Mouse (Mus musculus): ENCODE measurements at regions not wholly inside any gene's neighbourhood (a gene's known extent, or its start where the extent isn't known, plus 50 kb on each side); places are given as distances from the start of the nearest gene placed in this dataset.

GRCm38 (mm10) chr1:154104006-154104600, 96.9 kb upstream of the Zfp648 start:
- Histone ChIP-seq H3K4me2 (ENCODE audit: low read depth) (no peak overlapping the region), H3K4me3 (no peak overlapping the region), H3ac (ENCODE audit: control insufficient read depth, insufficient read length) (no peak overlapping the region), H3K36me3 (ENCODE audit: control insufficient read depth, insufficient read depth) (no peaks in the 10 kb centered on the region), H3K27me3 (ENCODE audit: control insufficient read depth, insufficient read depth, insufficient read length) (no peaks in the 10 kb centered on the region), H3K79me2 (ENCODE audit: control insufficient read depth, insufficient read depth) (no peaks in the 10 kb centered on the region)
- no peak for TF ChIP-seq POLR2A (IDR thresholded peaks at IDR 0.05; ENCODE audit: insufficient read length, low read depth)
- no peak for TF ChIP-seq E2F4 (IDR thresholded peaks at IDR 0.05; ENCODE audit: insufficient read depth)
- no peak for TF ChIP-seq POLR2AphosphoS2 (IDR thresholded peaks at IDR 0.05; ENCODE audit: insufficient read length, low read depth)
- no peak for TF ChIP-seq TCF12 (IDR thresholded peaks at IDR 0.05; ENCODE audit: insufficient read depth, poor library complexity, severe bottlenecking)
- TF ChIP-seq USF1 (IDR thresholded peaks at IDR 0.05; ENCODE audit: low read depth): no peak
- TF ChIP-seq SRF (IDR thresholded peaks at IDR 0.05; ENCODE audit: control insufficient read depth, insufficient read length, low read depth): no peak
- no peak for TF ChIP-seq MYOD1 (IDR thresholded peaks at IDR 0.05; ENCODE audit: control insufficient read depth in 1 of 3, insufficient read length in 2 of 3, low read depth in 2 of 3)
- TF ChIP-seq TCF3 (IDR thresholded peaks at IDR 0.05; ENCODE audit: insufficient read length, low read depth): no peak
- no peak for TF ChIP-seq MYOG (IDR thresholded peaks at IDR 0.05; ENCODE audit: control insufficient read depth in 1 of 3, insufficient read depth in 1 of 3, insufficient read length in 2 of 3, low read depth in 2 of 3)
- TF ChIP-seq MAX (IDR thresholded peaks at IDR 0.05; ENCODE audit: low read depth): no peak
- TF ChIP-seq CEBPB (IDR thresholded peaks at IDR 0.05; ENCODE audit: insufficient read depth, poor library complexity, severe bottlenecking): no peak
- no peak for TF ChIP-seq REST (IDR thresholded peaks at IDR 0.05; ENCODE audit: insufficient read depth, insufficient read length)

DNA sequence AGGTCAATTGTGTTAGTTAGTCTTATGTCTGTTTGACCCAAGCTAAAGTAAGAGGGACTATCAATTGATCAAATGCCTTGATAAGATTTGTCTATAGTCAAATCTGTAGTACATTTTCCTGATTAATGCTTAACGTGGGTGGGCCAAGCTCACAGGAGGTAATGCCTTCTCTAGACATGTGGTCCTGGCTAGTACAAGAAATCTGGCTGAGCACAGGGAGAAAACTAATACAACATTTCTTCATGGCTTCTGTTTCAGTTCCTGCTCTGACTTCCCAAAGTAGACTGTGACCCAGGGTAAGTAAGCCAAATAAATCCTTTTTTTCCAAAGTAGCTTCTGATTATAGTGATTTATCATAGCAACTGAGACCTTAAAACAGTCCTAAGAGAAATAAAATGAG, 96.2 kb upstream of the Zfp648 start:
- TF ChIP-seq USF1 (IDR thresholded peaks at IDR 0.05; ENCODE audit: low read depth) (no peak), MYOG (IDR thresholded peaks at IDR 0.05; ENCODE audit: control insufficient read depth in 1 of 3, insufficient read depth in 1 of 3, insufficient read length in 2 of 3, low read depth in 2 of 3) (no peak), POLR2AphosphoS2 (IDR thresholded peaks at IDR 0.05; ENCODE audit: insufficient read length, low read depth) (no peak), E2F4 (IDR thresholded peaks at IDR 0.05; ENCODE audit: insufficient read depth) (no peak), MAX (IDR thresholded peaks at IDR 0.05; ENCODE audit: low read depth) (no peak), SRF (IDR thresholded peaks at IDR 0.05; ENCODE audit: control insufficient read depth, insufficient read length, low read depth) (no peak), MYOD1 (IDR thresholded peaks at IDR 0.05; ENCODE audit: control insufficient read depth in 1 of 3, insufficient read length in 2 of 3, low read depth in 2 of 3) (no peak), TCF12 (IDR thresholded peaks at IDR 0.05; ENCODE audit: insufficient read depth, poor library complexity, severe bottlenecking) (no peak), TCF3 (IDR thresholded peaks at IDR 0.05; ENCODE audit: insufficient read length, low read depth) (no peak), POLR2A (IDR thresholded peaks at IDR 0.05; ENCODE audit: insufficient read length, low read depth) (no peak), REST (IDR thresholded peaks at IDR 0.05; ENCODE audit: insufficient read depth, insufficient read length) (no peak)
- Histone ChIP-seq H3K4me3 (no peak overlapping the region), H3ac (ENCODE audit: control insufficient read depth, insufficient read length) (no peak overlapping the region), H3K4me2 (ENCODE audit: low read depth) (no peak overlapping the region), H3K27me3 (ENCODE audit: control insufficient read depth, insufficient read depth, insufficient read length) (no peaks in the 10 kb centered on the region), H3K79me2 (ENCODE audit: control insufficient read depth, insufficient read depth) (no peaks in the 10 kb centered on the region), H3K36me3 (ENCODE audit: control insufficient read depth, insufficient read depth) (no peaks in the 10 kb centered on the region)

- Histone ChIP-seq H3ac (ENCODE audit: control insufficient read depth, insufficient read length) (no peak overlapping the region), H3K27me3 (ENCODE audit: control insufficient read depth, insufficient read depth, insufficient read length) (no peaks in the 10 kb centered on the region), H3K4me3 (no peak overlapping the region), H3K79me2 (ENCODE audit: control insufficient read depth, insufficient read depth) (no peaks in the 10 kb centered on the region), H3K36me3 (ENCODE audit: control insufficient read depth, insufficient read depth) (no peaks in the 10 kb centered on the region), H3K4me2 (ENCODE audit: low read depth) (no peak overlapping the region)
- TF ChIP-seq E2F4 (IDR thresholded peaks at IDR 0.05; ENCODE audit: insufficient read depth) (no peak), MYOG (IDR thresholded peaks at IDR 0.05; ENCODE audit: control insufficient read depth in 1 of 3, insufficient read depth in 1 of 3, insufficient read length in 2 of 3, low read depth in 2 of 3) (no peak), POLR2A (IDR thresholded peaks at IDR 0.05; ENCODE audit: insufficient read length, low read depth) (no peak), TCF12 (IDR thresholded peaks at IDR 0.05; ENCODE audit: insufficient read depth, poor library complexity, severe bottlenecking) (no peak), REST (IDR thresholded peaks at IDR 0.05; ENCODE audit: insufficient read depth, insufficient read length) (no peak), TCF3 (IDR thresholded peaks at IDR 0.05; ENCODE audit: insufficient read length, low read depth) (no peak), POLR2AphosphoS2 (IDR thresholded peaks at IDR 0.05; ENCODE audit: insufficient read length, low read depth) (no peak), CEBPB (IDR thresholded peaks at IDR 0.05; ENCODE audit: insufficient read depth, poor library complexity, severe bottlenecking) (no peak), USF1 (IDR thresholded peaks at IDR 0.05; ENCODE audit: low read depth) (no peak), MYOD1 (IDR thresholded peaks at IDR 0.05; ENCODE audit: control insufficient read depth in 1 of 3, insufficient read length in 2 of 3, low read depth in 2 of 3) (no peak), MAX (IDR thresholded peaks at IDR 0.05; ENCODE audit: low read depth) (no peak), SRF (IDR thresholded peaks at IDR 0.05; ENCODE audit: control insufficient read depth, insufficient read length, low read depth) (no peak)
These were observed 88.5 kb upstream of the Zfp648 start for GRCm38 (mm10) chr1:154112500-154112899.

GRCm38 (mm10) chr1:154113291-154114050, 87.5 kb upstream of the Zfp648 start:
- H3ac ChIP-seq (ENCODE audit: control insufficient read depth, insufficient read length): no peak overlapping the region
- H3K4me3 ChIP-seq: no peak overlapping the region
- H3K79me2 ChIP-seq (ENCODE audit: control insufficient read depth, insufficient read depth): no peaks in the 10 kb centered on the region
- no peaks in the 10 kb centered on the region for H3K36me3 ChIP-seq (ENCODE audit: control insufficient read depth, insufficient read depth)
- H3K4me2 ChIP-seq (ENCODE audit: low read depth): no peak overlapping the region
- H3K27me3 ChIP-seq (ENCODE audit: control insufficient read depth, insufficient read depth, insufficient read length): no peaks in the 10 kb centered on the region
- no peak for TF ChIP-seq SRF (IDR thresholded peaks at IDR 0.05; ENCODE audit: control insufficient read depth, insufficient read length, low read depth)
- no peak for TF ChIP-seq USF1 (IDR thresholded peaks at IDR 0.05; ENCODE audit: low read depth)
- no peak for TF ChIP-seq POLR2AphosphoS2 (IDR thresholded peaks at IDR 0.05; ENCODE audit: insufficient read length, low read depth)
- no peak for TF ChIP-seq TCF3 (IDR thresholded peaks at IDR 0.05; ENCODE audit: insufficient read length, low read depth)
- TF ChIP-seq E2F4 (IDR thresholded peaks at IDR 0.05; ENCODE audit: insufficient read depth): no peak
- TF ChIP-seq MYOD1 (IDR thresholded peaks at IDR 0.05; ENCODE audit: control insufficient read depth in 1 of 3, insufficient read length in 2 of 3, low read depth in 2 of 3): no peak
- no peak for TF ChIP-seq POLR2A (IDR thresholded peaks at IDR 0.05; ENCODE audit: insufficient read length, low read depth)
- no peak for TF ChIP-seq CEBPB (IDR thresholded peaks at IDR 0.05; ENCODE audit: insufficient read depth, poor library complexity, severe bottlenecking)
- no peak for TF ChIP-seq MYOG (IDR thresholded peaks at IDR 0.05; ENCODE audit: control insufficient read depth in 1 of 3, insufficient read depth in 1 of 3, insufficient read length in 2 of 3, low read depth in 2 of 3)
- TF ChIP-seq MAX (IDR thresholded peaks at IDR 0.05; ENCODE audit: low read depth): no peak
- no peak for TF ChIP-seq REST (IDR thresholded peaks at IDR 0.05; ENCODE audit: insufficient read depth, insufficient read length)
- TF ChIP-seq TCF12 (IDR thresholded peaks at IDR 0.05; ENCODE audit: insufficient read depth, poor library complexity, severe bottlenecking): no peak

Measured in myocyte (in vitro differentiated cells).